In the genomic region with DNA sequence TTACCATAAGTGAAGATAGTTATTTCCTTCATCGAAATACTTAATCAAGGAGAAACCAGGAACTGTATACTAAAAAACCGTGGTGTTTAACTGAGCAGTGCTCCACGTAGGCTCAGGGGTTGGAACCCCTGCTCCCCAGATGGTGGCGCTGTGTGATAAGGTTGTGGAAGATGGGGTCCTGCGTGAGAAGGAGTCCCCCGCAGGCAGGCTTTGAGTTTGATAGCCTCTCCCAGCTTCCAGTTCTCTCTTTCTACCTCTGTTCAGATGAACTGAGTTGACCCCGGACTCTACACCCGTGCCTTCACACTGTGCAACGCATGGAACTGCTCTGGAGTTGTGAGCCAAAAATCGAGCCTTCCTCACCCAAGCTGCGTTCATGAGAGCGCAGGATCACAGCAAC, we compare ENCODE assay signal across 9 mouse cellular contexts.
A peak's percentile ranks its signal among the peaks of the same experiment; 100 is the strongest.
DNase-seq lines count a peak whose midpoint lies in the region; ATAC-seq and TF ChIP-seq lines count a peak whose summit lies in the region.
"Had no signal": no experiment of that assay in that cellular context is flagged by ENCODE, and none has a peak within 500 bp of the region (broad histone marks: within the 10 kb centered on the region; RNA-seq: fewer than 3 reads in every experiment).

No protein-coding gene starts in this region.

- no peak for TF ChIP-seq POLR2A in cortical plate, adult 2 months (IDR thresholded peaks at IDR 0.05; ENCODE audit: extremely low read depth, insufficient read depth, low read length)

- DNase-seq in cerebellum, adult 11 months, result peak; percentile 6
- DNase-seq in ES-E14 (ENCODE audit: low read depth, low spot score), result peak; percentile 36
- DNase-seq in kidney, postnatal 10 days, result peak; percentile 77
- peak; percentile 76 for DNase-seq in testis, postnatal 10 days (ENCODE audit: low spot score)

- no peaks in the 10 kb centered on the region for H3K36me3 ChIP-seq in ES-E14 (ENCODE audit: control insufficient read depth, insufficient read depth, low read length, poor library complexity, severe bottlenecking)

- 0 out of 4 replicates have a peak, but pooled peaks cover 3% of the 10 kb centered on the region in 2 experiments for H3K4me1 ChIP-seq in ES-E14 (ENCODE audit: control insufficient read depth in 2 of 2, insufficient read depth in 2 of 2, low read length in 2 of 2, poor library complexity in 1 of 2)
- no peaks in the 10 kb centered on the region; the same call in 1 of the 2 replicates for H3K4me1 ChIP-seq in cortical plate, adult 2 months (ENCODE audit: control insufficient read depth, insufficient read depth, low read length)

- no peak overlapping the region for H3K4me3 ChIP-seq in ES-E14 (ENCODE audit: insufficient read depth in 1 of 2, low read depth in 1 of 2, low read length in 2 of 2, poor library complexity in 1 of 2, severe bottlenecking in 1 of 2)
- no peak overlapping the region for H3K4me3 ChIP-seq in cortical plate, adult 2 months (ENCODE audit: insufficient read depth, low read length)
- H3K4me3 ChIP-seq: myocyte had no signal

- H3K27ac ChIP-seq in ES-E14 (ENCODE audit: insufficient read depth, low read depth, low read length, poor library complexity, severe bottlenecking), result no peak overlapping the region
- H3K27ac ChIP-seq in cortical plate, adult 2 months (ENCODE audit: insufficient read depth, low read length), result no peak overlapping the region

- TF ChIP-seq CTCF in cortical plate, adult 2 months (IDR thresholded peaks at IDR 0.05; ENCODE audit: extremely low read depth, insufficient read depth, low read length), result peak; percentile 69

- H3K9ac ChIP-seq in ES-E14 (ENCODE audit: insufficient read depth, low read depth, low read length, poor library complexity, severe bottlenecking), result no peak overlapping the region

- no peak for ATAC-seq in cerebellum, adult (ENCODE audit: insufficient number of reproducible peaks, low FRiP score, low TSS enrichment)
- peak; percentile 92 for ATAC-seq in granulocyte monocyte progenitor cell, adult 5-6 weeks (replicated peaks; ENCODE audit: poor library complexity, severe bottlenecking)
- peak; percentile 47; the same call in 1 of the 2 replicates for ATAC-seq in megakaryocyte, adult 5-6 weeks (ENCODE audit: poor library complexity, severe bottlenecking)

- in situ Hi-C loops in ES-E14 (cut with MboI; ENCODE audit: low sequenced_read_pairs in 2 of 2, unreplicated experiment in 2 of 2), result loop anchor here in 1 of 2 experiments (25.0 kb wide), 1 partner anchor 925 kb away; a partner anchor contains a TSS

- H3K9me3 ChIP-seq in ES-E14 (ENCODE audit: control insufficient read depth, insufficient read depth, low read depth, low read length), result no peaks in the 10 kb centered on the region

TF ChIP-seq in ES-E14, 5 proteins besides CTCF, POLR2A, EP300 and RAD21:
- TF ChIP-seq CHD2 (IDR thresholded peaks at IDR 0.05; ENCODE audit: low read depth, low read length), result no peak
- no peak for TF ChIP-seq ZNF384 (IDR thresholded peaks at IDR 0.05; ENCODE audit: low read depth, low read length)
- no peak for TF ChIP-seq HCFC1 (IDR thresholded peaks at IDR 0.05; ENCODE audit: borderline replicate concordance, insufficient read depth, low read length)
- no peak for TF ChIP-seq MAFK (IDR thresholded peaks at IDR 0.05; ENCODE audit: insufficient read depth, low read depth, low read length)
- TF ChIP-seq ZC3H11A (IDR thresholded peaks at IDR 0.05; ENCODE audit: borderline replicate concordance, low read depth, low read length), result peak; percentile 72

Comparison
In these comparisons a context has a peak if more than half of its experiments do, and no peak if none do; other contexts are left out.
1. DNase-seq: peak in every context shown above with its lines; median percentile 77 in kidney, postnatal 10 days; 76 in testis, postnatal 10 days; 36 in ES-E14; 6 in cerebellum, adult 11 months.